Comparison of ENCODE assay signal across 8 mouse cellular contexts in the genomic region with DNA sequence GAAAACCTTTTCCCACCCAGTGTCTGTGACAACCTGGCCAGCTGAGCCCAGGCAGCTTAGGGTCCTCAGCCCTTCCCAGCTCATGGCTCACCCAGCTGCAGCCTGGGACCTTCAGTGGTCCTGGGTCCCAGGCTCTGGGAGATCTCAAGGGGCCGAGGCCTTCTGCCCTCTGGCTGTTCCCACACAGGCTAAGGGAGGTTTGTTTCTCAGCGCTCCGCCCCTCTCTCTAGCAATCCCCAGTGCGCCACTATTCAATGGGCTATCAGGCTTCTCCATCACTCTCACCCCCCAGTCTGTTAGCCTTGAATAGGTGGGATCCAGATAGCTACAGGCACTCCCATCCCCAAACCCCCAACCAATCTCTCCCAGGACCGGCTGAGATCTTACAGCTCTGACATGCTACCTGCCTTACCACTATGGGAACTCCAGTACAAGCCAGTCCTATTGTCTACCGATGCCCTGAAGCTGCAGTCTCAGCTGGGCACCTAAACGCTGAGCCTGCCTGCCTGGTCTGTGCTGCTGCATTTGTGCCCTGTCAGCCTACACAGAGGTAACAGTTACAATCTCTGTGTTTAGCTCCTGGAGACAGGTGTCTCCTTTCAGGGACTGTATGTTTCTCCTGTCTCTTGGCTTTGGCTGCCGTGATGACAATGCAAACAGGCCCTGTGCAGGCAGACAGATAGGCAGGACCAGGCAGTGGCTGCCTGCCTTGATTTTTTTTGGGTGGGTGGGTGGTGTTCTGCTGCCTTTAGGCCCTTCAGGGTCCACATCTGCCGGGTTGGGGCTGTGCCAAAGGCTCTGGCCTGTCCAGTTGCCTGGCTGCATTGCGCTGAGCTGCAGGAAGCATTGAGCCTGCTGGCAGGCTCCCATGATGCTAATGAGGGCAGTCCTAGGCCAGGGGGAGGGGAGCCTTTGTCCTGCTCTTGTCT. TPM values are rescaled to one million over a fixed set of nuclear protein-coding genes. Genes with fewer than 3 reads are reported as not detected.
DNase-seq lines count a peak whose midpoint lies in the region; ATAC-seq and TF ChIP-seq lines count a peak whose summit lies in the region.
"Had no signal": no experiment of that assay in that cellular context is flagged by ENCODE, and none has a peak within 500 bp of the region (broad histone marks: within the 10 kb centered on the region; RNA-seq: fewer than 3 reads in every experiment).

No protein-coding gene starts in this region.

- no peak for TF ChIP-seq CTCF in brain, embryonic 14.5 days (IDR thresholded peaks at IDR 0.05; ENCODE audit: borderline replicate concordance, extremely low read depth, insufficient read depth, insufficient read length)
- no peak for TF ChIP-seq CTCF in heart, postnatal 0 days (IDR thresholded peaks at IDR 0.05; ENCODE audit: low read depth)

- H3K9ac ChIP-seq in heart, postnatal 0 days (replicated peaks; ENCODE audit: low read depth, low read length), result no peak overlapping the region
- H3K9ac ChIP-seq in liver, embryonic 13.5 days, result no peak overlapping the region
- no peak overlapping the region for H3K9ac ChIP-seq in stomach, embryonic 14.5 days (replicated peaks; ENCODE audit: low read depth, low read length)

- WGBS in heart, postnatal 0 days, result 36% methylated on average over 10 of the region's 10 CpGs
- 42% methylated on average over 10 of the region's 10 CpGs for WGBS in liver, embryonic 13.5 days (ENCODE audit: insufficient replicate concordance)
- WGBS in stomach, embryonic 14.5 days, result 31% methylated on average over 10 of the region's 10 CpGs

- no peak for TF ChIP-seq EP300 in heart, postnatal 0 days (IDR thresholded peaks at IDR 0.05; ENCODE audit: low read depth)

- H3K27me3 ChIP-seq in heart, postnatal 0 days (ENCODE audit: control insufficient read depth, insufficient read depth, low read length), result no peaks in the 10 kb centered on the region
- no peaks in the 10 kb centered on the region for H3K27me3 ChIP-seq in liver, embryonic 13.5 days
- H3K27me3 ChIP-seq in stomach, embryonic 14.5 days (ENCODE audit: control insufficient read depth, insufficient read depth, low read length), result no peaks in the 10 kb centered on the region

- no peak overlapping the region for H3K27ac ChIP-seq in heart, postnatal 0 days (ENCODE audit: low read depth)
- no peak overlapping the region for H3K27ac ChIP-seq in liver, embryonic 13.5 days
- no peak overlapping the region for H3K27ac ChIP-seq in stomach, embryonic 14.5 days (ENCODE audit: low read length)

- no peaks in the 10 kb centered on the region for H3K36me3 ChIP-seq in heart, postnatal 0 days (replicated peaks; ENCODE audit: control insufficient read depth, insufficient read depth, low read length)
- H3K36me3 ChIP-seq in liver, embryonic 13.5 days, result no peaks in the 10 kb centered on the region
- H3K36me3 ChIP-seq in stomach, embryonic 14.5 days (ENCODE audit: control insufficient read depth, insufficient read depth, low read length), result no peaks in the 10 kb centered on the region

- 0 out of 2 replicates have a peak, but pooled peaks cover 4% of the 10 kb centered on the region for H3K4me1 ChIP-seq in heart, postnatal 0 days (ENCODE audit: control insufficient read depth, insufficient read depth)
- peaks cover 48% of the 10 kb centered on the region for H3K4me1 ChIP-seq in liver, embryonic 13.5 days (replicated peaks)
- H3K4me1 ChIP-seq in stomach, embryonic 14.5 days (ENCODE audit: control insufficient read depth, insufficient read depth, low read length), result peaks cover 7% of the 10 kb centered on the region; the same call in 1 of the 2 replicates

- DNase-seq in Muller cell, postnatal 12 days (ENCODE audit: inconsistent ontology term), result peak; percentile 46
- DNase-seq in brain, embryonic 14.5 days (ENCODE audit: low read depth), result peak; percentile 93
- DNase-seq in heart, postnatal 0 days (ENCODE audit: low spot score), result no peak
- DNase-seq in liver, embryonic 13.5 days, result no peak
- DNase-seq in urinary bladder, adult 2 months (ENCODE audit: low spot score), result no peak

- ATAC-seq in heart, postnatal 0 days (ENCODE audit: insufficient read depth, low read depth), result peak; percentile 57
- ATAC-seq in liver, embryonic 13.5 days (ENCODE audit: low read depth), result 0 out of 2 replicates have a peak, but pooled peaks have one; percentile 9
- ATAC-seq in stomach, embryonic 14.5 days (ENCODE audit: insufficient number of reproducible peaks, insufficient read depth, low FRiP score, low read depth), result peak; percentile 57; the same call in 1 of the 2 replicates
- no peak for ATAC-seq in erythroblast, adult 5-6 weeks (replicated peaks; ENCODE audit: low FRiP score, poor library complexity, severe bottlenecking)

- H3K4me3 ChIP-seq in heart, postnatal 0 days (ENCODE audit: low read depth, low read length), result no peak overlapping the region
- H3K4me3 ChIP-seq in liver, embryonic 13.5 days (replicated peaks), result no peak overlapping the region
- no peak overlapping the region for H3K4me3 ChIP-seq in stomach, embryonic 14.5 days (ENCODE audit: low read depth, low read length)

- no peak overlapping the region for H3K4me2 ChIP-seq in heart, postnatal 0 days (ENCODE audit: low read depth, low read length)
- no peak overlapping the region for H3K4me2 ChIP-seq in liver, embryonic 13.5 days
- no peak overlapping the region for H3K4me2 ChIP-seq in stomach, embryonic 14.5 days (replicated peaks; ENCODE audit: low read depth, low read length)

- no peak for TF ChIP-seq POLR2A in brain, embryonic 14.5 days (IDR thresholded peaks at IDR 0.05; ENCODE audit: borderline replicate concordance, extremely low read depth, insufficient read depth, insufficient read length, poor library complexity, severe bottlenecking)

- H3K9me3 ChIP-seq in heart, postnatal 0 days (replicated peaks; ENCODE audit: control insufficient read depth, low read length), result no peaks in the 10 kb centered on the region
- H3K9me3 ChIP-seq in liver, embryonic 13.5 days (replicated peaks), result no peaks in the 10 kb centered on the region
- no peaks in the 10 kb centered on the region for H3K9me3 ChIP-seq in stomach, embryonic 14.5 days (ENCODE audit: control insufficient read depth, low read depth, low read length)

RNA-seq across cellular contexts. Expression of a gene that starts 9.4 kb away (rescaled TPM):
- 3.4 and 3.9 TPM in 2 replicates for polyA plus RNA-seq in brain, embryonic 14.5 days (2012; rRNA removed)
- total RNA-seq in heart, postnatal 0 days (2014; rRNA removed; ENCODE audit: low replicate concordance), result 0.97 and 4.2 TPM in 2 replicates
- 0.90 and 1.0 TPM in 2 replicates for polyA plus RNA-seq in heart, postnatal 0 days (2015; fragmentation: Nextera tagmentation; extraction: Ambion mirVana)
- polyA plus RNA-seq in liver, embryonic 13.5 days (2015; fragmentation: Nextera tagmentation; extraction: Ambion mirVana), result 21.2 and 23.7 TPM in 2 replicates
- polyA plus RNA-seq in stomach, embryonic 14.5 days (2014; fragmentation: Nextera tagmentation; extraction: Ambion mirVana), result 42.3 and 43.8 TPM in 2 replicates
- 79.6 and 106 TPM in 2 replicates for polyA plus RNA-seq in urinary bladder, adult 2 months (2012; rRNA removed)
- total RNA-seq in erythroblast, adult 5-6 weeks (2015; ENCODE audit: low replicate concordance), result 377 and 402 TPM in 2 replicates
- 332 and 366 TPM in 2 replicates for total RNA-seq in erythroblast, adult 5-6 weeks (2017; ENCODE audit: low replicate concordance)
- total RNA-seq: heart, postnatal 36 days had no signal

RNA-seq across cellular contexts. Expression of a gene that starts 22.9 kb away (rescaled TPM):
- polyA plus RNA-seq in brain, embryonic 14.5 days (2012; rRNA removed), result 20.7 and 29.7 TPM in 2 replicates
- 10.1 and 10.7 TPM in 2 replicates for total RNA-seq in heart, postnatal 0 days (2014; rRNA removed; ENCODE audit: low replicate concordance)
- polyA plus RNA-seq in heart, postnatal 0 days (2015; fragmentation: Nextera tagmentation; extraction: Ambion mirVana), result 0.78 and 0.80 TPM in 2 replicates
- polyA plus RNA-seq in liver, embryonic 13.5 days (2015; fragmentation: Nextera tagmentation; extraction: Ambion mirVana), result 29.3 and 31.5 TPM in 2 replicates
- 0.55 and 0.97 TPM in 2 replicates for polyA plus RNA-seq in stomach, embryonic 14.5 days (2014; fragmentation: Nextera tagmentation; extraction: Ambion mirVana)
- 2.1 and 2.2 TPM in 2 replicates for polyA plus RNA-seq in urinary bladder, adult 2 months (2012; rRNA removed)
- 75.1 and 94.0 TPM in 2 replicates for total RNA-seq in erythroblast, adult 5-6 weeks (2015; ENCODE audit: low replicate concordance)
- 92.9 and 102 TPM in 2 replicates for total RNA-seq in erythroblast, adult 5-6 weeks (2017; ENCODE audit: low replicate concordance)

RNA-seq across cellular contexts. Expression of a gene that starts 54.9 kb away (rescaled TPM):
- 4.7 and 7.4 TPM in 2 replicates for polyA plus RNA-seq in brain, embryonic 14.5 days (2012; rRNA removed)
- not detected in 2 replicates for total RNA-seq in heart, postnatal 0 days (2014; rRNA removed; ENCODE audit: low replicate concordance)
- polyA plus RNA-seq in heart, postnatal 0 days (2015; fragmentation: Nextera tagmentation; extraction: Ambion mirVana), result not detected in 2 replicates
- 0.05 and 0.06 TPM in 2 replicates for polyA plus RNA-seq in liver, embryonic 13.5 days (2015; fragmentation: Nextera tagmentation; extraction: Ambion mirVana)
- 0.54 and 1.4 TPM in 2 replicates for polyA plus RNA-seq in stomach, embryonic 14.5 days (2014; fragmentation: Nextera tagmentation; extraction: Ambion mirVana)
- polyA plus RNA-seq in urinary bladder, adult 2 months (2012; rRNA removed), result 0.04 TPM in 1 of 2 replicates, not detected in the other
- total RNA-seq in erythroblast, adult 5-6 weeks (2015; ENCODE audit: low replicate concordance), result not detected in 2 replicates
- total RNA-seq in erythroblast, adult 5-6 weeks (2017; ENCODE audit: low replicate concordance), result not detected in 2 replicates
- total RNA-seq: heart, postnatal 36 days had no signal

Comparison
In these comparisons a context has a peak if more than half of its experiments do, and no peak if none do; other contexts are left out.
1. DNase-seq: peak in Muller cell, postnatal 12 days (single experiment) and brain, embryonic 14.5 days (single experiment); none in heart, postnatal 0 days (single experiment), liver, embryonic 13.5 days (single experiment) and urinary bladder, adult 2 months (single experiment).